Mouse (Mus musculus) intestine, postnatal 0 days (tissue): ENCODE measurements at regions not wholly inside any gene's neighbourhood (a gene's known extent, or its start where the extent isn't known, plus 50 kb on each side); places are given as distances from the start of the nearest gene placed in this dataset.

Experiments
- ATAC-seq: fragments of 200-750 bp; cut with Nextera tagmentation; 2 replicates; pipeline ENCODE4 v1.8.0; 2017; ENCODE audit warnings: mild to moderate bottlenecking, moderate TSS enrichment, moderate library complexity
- H3K27ac ChIP-seq: fragments of 300-500 bp; sonication (generic); 2 replicates; pipeline ENCODE4 v1.5.1; 2014; ENCODE audit warnings: mild to moderate bottlenecking, low read depth, low read length, moderate library complexity
- H3K27me3 ChIP-seq: fragments of 300-500 bp; sonication (generic); replicated peaks from 2 replicates; pipeline ENCODE4 v1.6.1; 2014; ENCODE audit warnings: low read length, mixed read lengths; ENCODE audit not compliant: control insufficient read depth, insufficient read depth
- H3K36me3 ChIP-seq: fragments of 300-500 bp; sonication (generic); 2 replicates; pipeline ENCODE4 v1.6.1; 2014; ENCODE audit warnings: mild to moderate bottlenecking, moderate library complexity; ENCODE audit not compliant: control insufficient read depth, insufficient read depth
- H3K4me1 ChIP-seq: fragments of 300-500 bp; sonication (generic); replicated peaks from 2 replicates; pipeline ENCODE4 v1.6.1; 2014; ENCODE audit warnings: antibody characterized with exemption, low read length, mixed read lengths; ENCODE audit not compliant: control insufficient read depth, insufficient read depth
- H3K4me2 ChIP-seq: fragments of 300-500 bp; sonication (generic); replicated peaks from 2 replicates; pipeline ENCODE4 v1.6.1; 2014; ENCODE audit warnings: low read depth, mild to moderate bottlenecking, moderate library complexity
- H3K4me3 ChIP-seq: fragments of 300-500 bp; sonication (generic); 2 replicates; pipeline ENCODE4 v1.5.1; 2014; ENCODE audit warnings: low read depth, low read length
- H3K9ac ChIP-seq: fragments of 300-500 bp; sonication (generic); 2 replicates; pipeline ENCODE4 v1.6.1; 2014; ENCODE audit warnings: mild to moderate bottlenecking, low read depth, low read length
- H3K9me3 ChIP-seq: fragments of 300-500 bp; sonication (generic); 2 replicates; pipeline ENCODE4 v1.6.1; 2016; ENCODE audit warnings: mixed run types; ENCODE audit not compliant: control insufficient read depth
- CTCF ChIP-seq: sonication (generic); IDR thresholded peaks from 2 replicates; pipeline ENCODE4 v1.5.1; 2016; ENCODE audit warnings: low read depth, mild to moderate bottlenecking, control low read depth, antibody characterized with exemption, moderate library complexity
- WGBS: fragments of 180-500 bp; shearing (Covaris S2); extraction: QIAGEN DNeasy Blood & Tissue Kit; methylation state at CpG from one replicate; pipeline ENCODE4 v1.1.7; 2014; 5-methylcytosine and 5-hydroxymethylcytosine counted together

DNA sequence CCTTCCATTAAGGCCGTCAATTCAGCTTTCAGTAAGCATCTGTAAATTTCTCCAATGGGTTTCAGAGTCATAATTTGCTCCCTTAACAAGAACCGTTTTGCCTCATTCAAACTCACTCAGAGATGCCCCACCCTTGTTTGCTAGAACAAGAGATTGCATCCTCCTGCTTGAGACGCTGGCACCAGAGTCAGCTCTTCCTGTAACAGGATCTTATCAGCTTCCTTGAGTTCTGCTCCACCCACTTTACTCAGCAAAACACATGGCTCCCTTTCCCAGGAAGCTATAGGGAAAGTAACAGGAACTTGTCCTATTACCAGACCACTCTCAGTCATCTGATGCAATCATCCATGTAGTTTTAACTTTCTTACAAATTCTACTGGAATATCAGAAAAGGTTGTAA lies 52.7 kb upstream of the Wscd1 start:
- Histone ChIP-seq H3K36me3 (no peaks in the 10 kb centered on the region), H3K9me3 (no peaks in the 10 kb centered on the region), H3K4me2 (no peak overlapping the region), H3K27me3 (no peaks in the 10 kb centered on the region), H3K4me3 (no peak overlapping the region), H3K4me1 (no peaks in the 10 kb centered on the region), H3K9ac (no peak overlapping the region), H3K27ac (no peak overlapping the region)
- ATAC-seq = no peak
- 29% methylated on average over 3 of the region's 3 CpGs for WGBS
- no peak for TF ChIP-seq CTCF

DNA sequence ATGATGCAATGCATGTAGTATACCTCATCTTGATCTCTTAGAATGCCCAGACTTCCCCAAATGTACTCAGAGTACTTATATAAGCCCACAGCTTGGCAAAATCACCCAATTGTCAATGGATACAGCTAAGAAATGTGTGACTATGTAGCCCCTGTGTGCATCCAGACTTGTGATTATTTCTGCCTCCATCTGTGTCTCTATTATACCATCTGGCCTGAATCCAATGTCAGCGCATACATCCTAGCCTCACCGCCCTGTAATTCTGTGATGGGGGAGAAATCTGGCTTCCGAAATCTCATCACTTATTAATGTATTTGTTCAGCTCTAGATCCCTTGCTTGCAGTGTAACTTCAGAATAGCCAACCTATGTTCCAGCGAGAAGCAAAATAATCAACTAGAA lies 50.9 kb upstream of the Wscd1 start:
- no peaks in the 10 kb centered on the region for H3K9me3 ChIP-seq
- no peak overlapping the region for H3K9ac ChIP-seq
- WGBS = 93% methylated on average over 4 of the region's 4 CpGs
- TF ChIP-seq CTCF = no peak
- H3K4me2 ChIP-seq = no peak overlapping the region
- no peak overlapping the region for H3K27ac ChIP-seq
- no peaks in the 10 kb centered on the region for H3K4me1 ChIP-seq
- H3K4me3 ChIP-seq = no peak overlapping the region
- no peak for ATAC-seq
- no peaks in the 10 kb centered on the region for H3K36me3 ChIP-seq
- no peaks in the 10 kb centered on the region for H3K27me3 ChIP-seq
